Mouse (Mus musculus) macrophage (primary cell): ENCODE data around the gene Slc26a8. TPM values are rescaled to one million over a fixed set of nuclear protein-coding genes. Genes with fewer than 3 reads are reported as not detected.

Source experiments
- H3K27ac ChIP-seq: fragments of 350-480 bp; formaldehyde crosslinking; 2 replicates; pipeline ENCODE4 v1.9.0; 2021
- H3K36me3 ChIP-seq: fragments of 350-480 bp; formaldehyde crosslinking; 2 replicates; pipeline ENCODE4 v1.9.0; 2021; ENCODE audit errors: inconsistent target
- H3K4me3 ChIP-seq: fragments of 350-480 bp; formaldehyde crosslinking; 2 replicates; pipeline ENCODE4 v1.9.0; 2021; ENCODE audit errors: inconsistent target
- H3K79me2 ChIP-seq: fragments of 350-480 bp; formaldehyde crosslinking; 2 replicates; pipeline ENCODE4 v1.9.0; 2021; ENCODE audit errors: inconsistent target
- WGBS: methylation state at CpG from one replicate; pipeline ENCODE4 v1.1.7; 2026; ENCODE audit warnings: inconsistent platforms; ENCODE audit not compliant: missing documents; 5-methylcytosine and 5-hydroxymethylcytosine counted together
- polyA plus RNA-seq: library from polyadenylated mRNA; stranded (reverse); fragments of 250-400 nt; gene quantifications from 3 replicates; pipeline ENCODE4 v1.2.4, GENCODE M21; 2018; ENCODE audit warnings: inconsistent platforms

Slc26a8 gene
- polyA plus RNA-seq, 1 experiment from 2014 or later = not detected

GRCm38 (mm10) chr17:28644112-28644511 is 45.9 kb downstream of the Slc26a8 start:
- Histone ChIP-seq H3K36me3 (no peaks in the 10 kb centered on the region), H3K79me2 (no peaks in the 10 kb centered on the region), H3K4me3 (no peak overlapping the region), H3K27ac (no peak overlapping the region)
- 25% methylated on average over 4 of the region's 4 CpGs for WGBS

- Histone ChIP-seq H3K79me2 (no peaks in the 10 kb centered on the region), H3K27ac (no peak overlapping the region), H3K4me3 (no peak overlapping the region), H3K36me3 (no peaks in the 10 kb centered on the region)
- 70% methylated on average over 3 of the region's 3 CpGs for WGBS
Measured at GRCm38 (mm10) chr17:28643697-28644096, 46.3 kb downstream of the Slc26a8 start.

DNA sequence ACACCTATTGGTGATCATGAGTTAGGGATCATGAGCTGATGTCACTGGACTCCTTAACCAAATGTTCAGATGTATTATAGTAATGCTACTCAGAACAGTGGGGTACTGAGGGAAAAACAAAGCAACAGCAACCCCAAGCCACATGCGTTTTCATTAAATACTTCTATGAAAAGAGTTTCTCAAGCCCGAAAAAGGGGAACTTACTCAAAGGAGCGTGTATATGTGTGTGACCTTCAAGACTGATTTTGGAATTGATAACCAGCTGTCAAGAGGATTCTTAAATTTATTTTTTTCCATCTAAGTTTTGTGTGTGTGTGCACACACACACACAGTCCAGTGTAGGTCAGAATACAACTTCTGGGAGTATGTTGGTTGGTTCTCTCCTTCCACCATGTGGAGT is 49.9 kb downstream of the Slc26a8 start:
- WGBS = 13% methylated on average over 3 of the region's 3 CpGs
- Histone ChIP-seq H3K36me3 (no peaks in the 10 kb centered on the region), H3K79me2 (no peaks in the 10 kb centered on the region), H3K27ac (no peak overlapping the region), H3K4me3 (no peak overlapping the region)

GRCm38 (mm10) chr17:28637711-28638690 is 52.0 kb downstream of the Slc26a8 start:
- WGBS = 79% methylated on average over 7 of the region's 7 CpGs
- no peaks in the 10 kb centered on the region for H3K36me3 ChIP-seq
- no peak overlapping the region for H3K4me3 ChIP-seq
- peak overlapping the region; percentile 70 for H3K27ac ChIP-seq
- H3K79me2 ChIP-seq = no peaks in the 10 kb centered on the region

- 98% methylated on average over 5 of the region's 5 CpGs for WGBS
- no peaks in the 10 kb centered on the region for H3K36me3 ChIP-seq
- no peak overlapping the region for H3K27ac ChIP-seq
- H3K4me3 ChIP-seq = no peak overlapping the region
- no peaks in the 10 kb centered on the region for H3K79me2 ChIP-seq
Measured at GRCm38 (mm10) chr17:28635842-28636241, 54.2 kb downstream of the Slc26a8 start.

- no peak overlapping the region for H3K4me3 ChIP-seq
- no peak overlapping the region for H3K27ac ChIP-seq
- 77% methylated on average over 3 of the region's 3 CpGs for WGBS
- no peaks in the 10 kb centered on the region for H3K36me3 ChIP-seq
- no peaks in the 10 kb centered on the region for H3K79me2 ChIP-seq
Measured at GRCm38 (mm10) chr17:28629125-28629524, 60.9 kb downstream of the Slc26a8 start.

DNA sequence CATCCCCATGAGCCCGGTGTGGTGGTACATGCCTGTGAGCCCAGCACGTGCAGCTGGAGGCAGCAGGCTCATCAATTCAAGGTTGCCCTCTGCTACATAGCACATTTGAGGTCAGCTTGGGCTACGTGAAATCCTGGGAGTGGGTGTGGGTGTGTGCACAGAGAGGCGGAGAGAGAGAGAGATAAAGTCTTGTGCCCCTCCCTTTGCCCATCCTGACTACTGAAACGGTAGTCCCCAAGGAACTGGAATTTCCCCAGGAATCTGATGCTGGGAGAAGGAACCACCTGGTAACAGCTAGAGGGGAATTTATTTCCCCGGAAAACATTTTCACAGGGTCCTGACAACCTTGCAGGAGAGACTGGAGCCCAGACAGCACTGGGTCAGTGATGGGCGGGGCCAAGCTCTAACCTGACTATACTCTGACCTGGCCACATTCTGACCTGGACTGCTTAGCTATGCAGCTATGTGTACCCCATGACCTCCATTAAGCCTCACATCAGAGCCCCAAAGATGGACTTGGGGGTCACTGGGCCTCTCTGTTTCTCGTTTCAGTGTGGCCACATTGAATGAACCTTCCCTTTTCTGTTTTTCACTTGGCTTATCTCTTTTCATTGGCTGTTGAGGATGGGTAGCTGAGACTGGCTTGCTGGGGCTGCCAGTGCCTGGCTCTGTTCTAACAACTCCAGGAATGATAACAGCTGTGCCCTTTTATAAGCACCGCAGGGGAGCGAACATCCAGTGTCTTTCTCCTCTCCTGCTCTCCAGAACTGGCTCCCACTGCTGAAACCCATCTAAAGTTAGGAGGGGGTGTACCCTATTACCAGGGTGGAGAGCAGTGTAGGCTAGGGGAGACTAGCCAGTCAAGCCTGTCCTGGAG is 61.5 kb downstream of the Slc26a8 start:
- Histone ChIP-seq H3K36me3 (no peaks in the 10 kb centered on the region), H3K4me3 (no peak overlapping the region), H3K79me2 (no peaks in the 10 kb centered on the region), H3K27ac (no peak overlapping the region)
- 84% methylated on average over 10 of the region's 10 CpGs for WGBS

DNA sequence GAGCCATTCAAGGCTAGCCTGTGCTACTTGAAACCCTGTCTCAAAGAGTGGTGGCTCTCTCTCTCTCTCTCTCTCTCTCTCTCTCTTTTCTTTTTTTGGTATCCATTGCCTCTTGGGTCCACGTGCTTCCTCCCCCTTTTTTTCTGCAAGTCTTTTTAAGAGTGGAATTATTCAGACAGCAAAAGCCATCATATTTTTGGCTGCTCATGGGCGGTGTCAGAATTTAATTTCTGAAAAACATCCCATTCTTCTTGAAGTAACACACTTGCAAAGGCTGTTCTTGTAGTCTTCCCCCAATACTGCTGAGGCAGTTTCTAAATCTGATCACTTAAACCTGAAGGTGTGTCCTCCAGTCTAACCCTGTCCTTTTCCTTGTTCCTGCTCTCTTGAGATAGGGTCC is 63.1 kb downstream of the Slc26a8 start:
- no peak overlapping the region for H3K4me3 ChIP-seq
- no peak overlapping the region for H3K27ac ChIP-seq
- no peaks in the 10 kb centered on the region for H3K79me2 ChIP-seq
- no peaks in the 10 kb centered on the region for H3K36me3 ChIP-seq
- WGBS = 100% methylated on average over 2 of the region's 2 CpGs

GRCm38 (mm10) chr17:28625327-28625726 is 64.7 kb downstream of the Slc26a8 start:
- Histone ChIP-seq H3K79me2 (peaks cover 16% of the 10 kb centered on the region), H3K4me3 (no peak overlapping the region), H3K36me3 (no peaks in the 10 kb centered on the region), H3K27ac (no peak overlapping the region)
- WGBS = 17% methylated on average over 10 of the region's 15 CpGs

DNA sequence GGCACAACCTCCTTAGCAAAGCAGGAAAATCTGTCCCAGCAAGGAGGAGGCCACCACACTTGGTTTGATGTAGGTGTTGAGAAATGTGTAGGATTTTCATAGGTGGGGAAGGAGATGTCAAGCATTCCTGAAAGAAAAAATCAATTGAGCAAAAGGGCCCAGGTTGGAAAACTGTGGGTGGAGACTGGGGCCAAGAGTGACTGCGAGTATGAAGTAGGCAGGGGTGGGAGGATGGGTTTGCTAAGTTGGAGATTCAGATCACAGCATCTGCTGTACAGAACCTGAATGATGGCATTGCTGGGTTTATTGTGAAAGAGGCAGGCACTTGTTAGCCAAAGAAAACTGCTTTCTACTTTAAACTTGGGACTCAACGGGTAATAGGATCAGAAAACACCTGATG is 65.2 kb downstream of the Slc26a8 start:
- WGBS = 43% methylated on average over 2 of the region's 2 CpGs
- no peaks in the 10 kb centered on the region for H3K36me3 ChIP-seq
- H3K27ac ChIP-seq = no peak overlapping the region
- no peak overlapping the region for H3K4me3 ChIP-seq
- peaks cover 20% of the 10 kb centered on the region for H3K79me2 ChIP-seq

GRCm38 (mm10) chr17:28622300-28622759 is 67.7 kb downstream of the Slc26a8 start, which contains the start of gene Srpk1:
Gene Srpk1 (minus strand): TSS chr17:28622709.
- H3K36me3 ChIP-seq = no peaks in the 10 kb centered on the region
- H3K27ac ChIP-seq = peak within 1 kb of the TSS; percentile 35
- H3K4me3 ChIP-seq = peak within 1 kb of the TSS; percentile 78
- under 1% methylated on average over 53 of the region's 53 CpGs for WGBS
- peaks cover 46% of the 10 kb centered on the region for H3K79me2 ChIP-seq

- Histone ChIP-seq H3K27ac (peak overlapping the region; percentile 33), H3K36me3 (no peaks in the 10 kb centered on the region), H3K4me3 (peak overlapping the region; percentile 78), H3K79me2 (peaks cover 52% of the 10 kb centered on the region)
- WGBS = under 1% methylated on average over 78 of the region's 78 CpGs
Measured at GRCm38 (mm10) chr17:28621381-28622299, 68.4 kb downstream of the Slc26a8 start.

- WGBS = 93% methylated on average over 1 of the region's 1 CpGs
- Histone ChIP-seq H3K79me2 (peaks cover 81% of the 10 kb centered on the region), H3K4me3 (no peak overlapping the region), H3K36me3 (no peaks in the 10 kb centered on the region), H3K27ac (no peak overlapping the region)
Measured at GRCm38 (mm10) chr17:28618775-28619174, 71.3 kb downstream of the Slc26a8 start.

DNA sequence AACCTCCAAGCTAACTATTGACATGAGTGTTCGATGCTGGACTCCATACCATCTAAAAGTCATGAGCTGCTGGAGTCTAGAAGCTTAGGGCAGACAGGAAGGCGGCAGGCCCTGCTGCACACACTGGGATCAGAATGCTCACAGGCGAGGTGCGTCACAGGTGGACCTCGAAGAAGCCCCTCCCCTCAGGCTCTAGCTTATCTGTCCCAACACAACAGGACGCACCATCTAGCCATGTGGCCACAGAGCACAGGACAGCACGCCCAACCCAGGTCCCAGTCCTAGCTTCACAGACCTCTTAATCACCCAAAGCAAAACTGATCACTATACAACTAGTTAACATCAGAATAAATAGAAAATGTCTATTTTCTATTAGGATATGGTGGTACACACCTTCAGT is 71.9 kb downstream of the Slc26a8 start:
- H3K79me2 ChIP-seq = peaks cover 88% of the 10 kb centered on the region
- WGBS = 88% methylated on average over 7 of the region's 7 CpGs
- no peak overlapping the region for H3K27ac ChIP-seq
- H3K4me3 ChIP-seq = no peak overlapping the region
- no peaks in the 10 kb centered on the region for H3K36me3 ChIP-seq
